Mouse (Mus musculus) ES-Bruce4 (cell line): ENCODE data around the gene Pla1a.

Experiments
- CTCF ChIP-seq: IDR thresholded peaks from one replicate; pipeline ENCODE4 v1.8.1; 2011; ENCODE audit warnings: low read depth, low read length
- POLR2A ChIP-seq: IDR thresholded peaks from one replicate; pipeline ENCODE4 v1.8.1; 2011; ENCODE audit warnings: low read length; ENCODE audit not compliant: insufficient read depth

DNA sequence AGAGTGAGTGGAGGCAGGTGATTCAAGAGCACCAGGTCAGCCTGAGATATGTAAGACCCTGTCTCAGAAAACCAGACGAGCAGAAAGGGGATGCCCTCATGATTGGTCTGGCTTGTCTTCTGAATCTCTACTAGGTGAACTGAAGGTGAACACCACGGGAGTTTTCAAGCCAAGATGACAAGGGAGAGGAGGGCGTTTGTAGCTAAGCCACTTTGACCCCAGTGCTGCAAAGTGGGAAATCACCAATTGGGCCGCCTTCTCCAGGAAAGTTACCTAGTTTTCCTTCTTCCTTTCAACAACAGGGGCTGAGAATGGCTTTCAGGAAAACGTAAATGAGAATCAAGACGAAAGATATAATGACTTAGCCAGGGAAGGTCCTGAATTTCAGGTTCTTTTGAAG, 44.2 kb downstream of the Pla1a start:
- TF ChIP-seq CTCF (no peak), POLR2A (no peak)
